Mouse (Mus musculus) heart, adult 2 months (tissue): ENCODE measurements around the gene Fam198b.

Experiments used
- CTCF ChIP-seq: fragments of 200-600 bp; IDR thresholded peaks from 2 replicates; pipeline ENCODE4 v1.8.1; 2022; ENCODE audit warnings: antibody characterized with exemption, mild to moderate bottlenecking, moderate library complexity
- POLR2A ChIP-seq: fragments of 200-500 bp; IDR thresholded peaks from 2 replicates; pipeline ENCODE4 v1.6.1; 2011; ENCODE audit warnings: mild to moderate bottlenecking, low read depth, low read length, control low read depth; ENCODE audit not compliant: insufficient read depth

- TF ChIP-seq POLR2A (no peak), CTCF (no peak)
These were observed 18.2 kb upstream of the Fam198b start for GRCm38 (mm10) chr3:79866089-79866488.
